24 mouse cellular contexts compared by ENCODE assay signal in the genomic region with DNA sequence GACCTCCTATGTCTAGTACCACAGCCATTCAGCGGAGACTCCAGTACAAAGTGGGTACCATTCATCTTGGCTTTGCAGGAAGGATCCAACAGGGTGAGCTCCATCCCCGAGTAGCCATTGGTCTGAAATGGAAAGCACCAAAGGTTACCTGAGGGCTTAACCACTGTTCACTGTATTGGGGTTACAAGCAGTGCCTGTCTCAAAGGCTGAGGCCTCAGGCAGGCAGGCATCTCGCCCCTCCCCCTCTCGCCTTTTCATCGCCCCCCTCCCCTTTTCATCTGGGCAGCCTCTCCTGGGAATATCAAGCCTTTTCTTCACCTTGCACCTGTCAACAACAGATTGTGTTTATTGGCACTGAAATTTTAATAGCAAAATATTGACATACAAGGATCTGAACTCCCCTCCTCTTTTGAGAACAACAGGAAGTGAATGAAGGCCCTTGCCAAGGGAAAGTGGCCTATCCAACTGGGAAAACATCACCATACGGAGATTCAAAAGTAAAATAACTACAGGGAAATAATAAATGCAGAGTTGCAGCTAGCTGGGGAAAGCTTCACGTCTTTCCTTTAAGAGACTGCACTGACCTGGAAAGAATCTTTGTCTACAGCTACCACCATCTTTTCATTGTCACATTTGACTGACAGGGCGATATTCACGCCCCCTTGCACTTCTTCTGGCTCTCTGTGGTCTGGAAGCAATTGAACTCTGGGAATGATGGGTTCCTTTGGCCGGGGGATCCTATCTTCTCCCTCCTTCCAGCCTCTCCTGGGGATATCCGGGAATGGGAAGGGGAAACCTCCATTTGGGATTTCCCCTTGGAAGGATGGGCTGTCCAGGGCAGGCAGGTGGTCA.
DNase-seq lines count a peak whose midpoint lies in the region; ATAC-seq lines count a peak whose summit lies in the region.
"Had no signal": no experiment of that assay in that cellular context is flagged by ENCODE, and none has a peak within 500 bp of the region (broad histone marks: within the 10 kb centered on the region; RNA-seq: fewer than 3 reads in every experiment).

No protein-coding gene starts in this region.

- peaks cover 11% of the 10 kb centered on the region; the same call in 1 of the 2 replicates for H3K27me3 ChIP-seq in forebrain, embryonic 10.5 days (ENCODE audit: poor library complexity, severe bottlenecking)
- H3K27me3 ChIP-seq in forebrain, embryonic 15.5 days: peaks cover 21% of the 10 kb centered on the region; the same call in 1 of the 2 replicates
- H3K27me3 ChIP-seq in hindbrain, embryonic 12.5 days: 0 out of 2 replicates have a peak, but pooled peaks cover 2% of the 10 kb centered on the region
- no peaks in the 10 kb centered on the region for H3K27me3 ChIP-seq in hindbrain, embryonic 14.5 days (ENCODE audit: control insufficient read depth, insufficient read depth, low read length)
- H3K27me3 ChIP-seq: embryonic facial prominence, embryonic 13.5 days; heart, embryonic 15.5 days had no signal

- peak overlapping the region; percentile 32; the same call in 1 of the 2 replicates for H3K27ac ChIP-seq in forebrain, embryonic 10.5 days
- no peak overlapping the region for H3K27ac ChIP-seq in forebrain, embryonic 15.5 days (replicated peaks)
- no peak overlapping the region for H3K27ac ChIP-seq in hindbrain, embryonic 12.5 days
- no peak overlapping the region for H3K27ac ChIP-seq in hindbrain, embryonic 14.5 days
- H3K27ac ChIP-seq: embryonic facial prominence, embryonic 13.5 days; heart, embryonic 15.5 days; hindbrain, embryonic 13.5 days had no signal

- 0 out of 2 replicates have a peak, but pooled peaks cover 6% of the 10 kb centered on the region for H3K36me3 ChIP-seq in forebrain, embryonic 10.5 days (replicated peaks)
- no peaks in the 10 kb centered on the region for H3K36me3 ChIP-seq in forebrain, embryonic 15.5 days
- H3K36me3 ChIP-seq in hindbrain, embryonic 12.5 days: no peaks in the 10 kb centered on the region
- no peaks in the 10 kb centered on the region for H3K36me3 ChIP-seq in hindbrain, embryonic 14.5 days (replicated peaks; ENCODE audit: control insufficient read depth, insufficient read depth)
- H3K36me3 ChIP-seq: G1E had no signal

- H3K9me3 ChIP-seq in forebrain, embryonic 10.5 days: no peaks in the 10 kb centered on the region
- H3K9me3 ChIP-seq in forebrain, embryonic 15.5 days: no peaks in the 10 kb centered on the region
- H3K9me3 ChIP-seq in hindbrain, embryonic 12.5 days (replicated peaks): no peaks in the 10 kb centered on the region
- H3K9me3 ChIP-seq in hindbrain, embryonic 14.5 days (ENCODE audit: control insufficient read depth, low read length): no peaks in the 10 kb centered on the region
- H3K9me3 ChIP-seq: embryonic facial prominence, embryonic 13.5 days; G1E; heart, embryonic 15.5 days; hindbrain, embryonic 13.5 days had no signal

- DNase-seq in forebrain, embryonic 10.5 days (ENCODE audit: extremely low spot score, low spot score): no peak
- peak; percentile 88 for DNase-seq in heart, adult 11 months
- DNase-seq in heart, adult 8-10 months (ENCODE audit: low spot score): no peak
- no peak for DNase-seq in hindbrain, embryonic 14.5 days (ENCODE audit: low spot score)
- DNase-seq in retina, postnatal 1 day: peak; percentile 58
- DNase-seq in ovary, postnatal 36 days (ENCODE audit: low spot score): no peak
- DNase-seq: adrenal gland, postnatal 14 days; B cell, adult 2 months; cerebellum, adult 18-20 months; cerebellum, adult 9-11 months; cerebellum, postnatal 36 days; gastrocnemius, postnatal 25 days; heart, postnatal 14 days; kidney, adult 8-10 months had no signal

- peaks cover 25% of the 10 kb centered on the region for H3K4me1 ChIP-seq in forebrain, embryonic 10.5 days
- H3K4me1 ChIP-seq in forebrain, embryonic 15.5 days: peaks cover 20% of the 10 kb centered on the region
- H3K4me1 ChIP-seq in hindbrain, embryonic 12.5 days: peaks cover 17% of the 10 kb centered on the region
- no peaks in the 10 kb centered on the region for H3K4me1 ChIP-seq in hindbrain, embryonic 14.5 days (replicated peaks; ENCODE audit: control insufficient read depth, insufficient read depth, low read length)

- no peak overlapping the region for H3K4me2 ChIP-seq in forebrain, embryonic 15.5 days (replicated peaks)
- no peak overlapping the region for H3K4me2 ChIP-seq in hindbrain, embryonic 12.5 days (replicated peaks)
- no peak overlapping the region for H3K4me2 ChIP-seq in hindbrain, embryonic 14.5 days (replicated peaks)
- H3K4me2 ChIP-seq: embryonic facial prominence, embryonic 13.5 days; heart, embryonic 11.5 days; heart, embryonic 15.5 days; hindbrain, embryonic 13.5 days had no signal

- WGBS in forebrain, embryonic 10.5 days: 74% methylated on average over 11 of the region's 11 CpGs
- 58% methylated on average over 11 of the region's 11 CpGs for WGBS in forebrain, embryonic 15.5 days
- WGBS in hindbrain, embryonic 12.5 days: 50% methylated on average over 11 of the region's 11 CpGs
- WGBS in hindbrain, embryonic 14.5 days: 45% methylated on average over 11 of the region's 11 CpGs

- no peak overlapping the region for H3K4me3 ChIP-seq in forebrain, embryonic 10.5 days
- H3K4me3 ChIP-seq in forebrain, embryonic 15.5 days: no peak overlapping the region
- H3K4me3 ChIP-seq in hindbrain, embryonic 12.5 days: no peak overlapping the region
- no peak overlapping the region for H3K4me3 ChIP-seq in hindbrain, embryonic 14.5 days (replicated peaks; ENCODE audit: low read length)
- H3K4me3 ChIP-seq: embryonic facial prominence, embryonic 13.5 days; heart, embryonic 15.5 days; hindbrain, embryonic 13.5 days had no signal

- no peak overlapping the region for H3K9ac ChIP-seq in forebrain, embryonic 15.5 days (replicated peaks)
- no peak overlapping the region for H3K9ac ChIP-seq in hindbrain, embryonic 12.5 days
- H3K9ac ChIP-seq in hindbrain, embryonic 14.5 days: no peak overlapping the region
- H3K9ac ChIP-seq: embryonic facial prominence, embryonic 13.5 days; heart, embryonic 15.5 days; hindbrain, embryonic 13.5 days had no signal

- no peak; the same call in 1 of the 2 replicates for ATAC-seq in forebrain, embryonic 15.5 days (replicated peaks)
- ATAC-seq in hindbrain, embryonic 12.5 days (ENCODE audit: low FRiP score): peak; percentile 61; the same call in 1 of the 2 replicates
- no peak for ATAC-seq in hindbrain, embryonic 14.5 days (ENCODE audit: low FRiP score)
- ATAC-seq: CD4-positive, CD25-positive, alpha-beta regulatory T cell, adult 4 months; inflammation-experienced regulatory T-cells, adult 6 months; intestine, postnatal 0 days had no signal

Comparison
In these comparisons a context has a peak if more than half of its experiments do, and no peak if none do; other contexts are left out.
1. DNase-seq: peak in heart, adult 11 months (single experiment) and retina, postnatal 1 day (single experiment); none in forebrain, embryonic 10.5 days (single experiment), heart, adult 8-10 months (single experiment), hindbrain, embryonic 14.5 days (single experiment) and ovary, postnatal 36 days (single experiment).